Mouse (Mus musculus) limb, embryonic 11.5 days (tissue): ENCODE results near the gene Itgb4. TPM values are rescaled to one million over a fixed set of nuclear protein-coding genes. Genes with fewer than 3 reads are reported as not detected.

Source experiments
- ATAC-seq: fragments of 200-750 bp; cut with Nextera tagmentation; 2 replicates; pipeline ENCODE4 v1.8.0; 2017; ENCODE audit warnings: low read depth; ENCODE audit not compliant: insufficient number of reproducible peaks, low FRiP score, low TSS enrichment
- DNase-seq: peaks from one replicate; pipeline ENCODE4 v3.0.0-alpha.2; 2015; ENCODE audit warnings: low spot score
- H3K27ac ChIP-seq: fragments of 300-500 bp; sonication (generic); replicated peaks from 2 replicates; pipeline ENCODE4 v1.5.1; 2014; ENCODE audit warnings: low read depth, mild to moderate bottlenecking, low read length
- H3K27me3 ChIP-seq: fragments of 300-500 bp; sonication (generic); 2 replicates; pipeline ENCODE4 v1.6.1; 2014; ENCODE audit warnings: mild to moderate bottlenecking, low read length, mixed read lengths; ENCODE audit not compliant: control insufficient read depth, insufficient read depth
- H3K36me3 ChIP-seq: fragments of 300-500 bp; sonication (generic); 2 replicates; pipeline ENCODE4 v1.6.1; 2014; ENCODE audit warnings: mild to moderate bottlenecking, low read length, moderate library complexity, mixed read lengths; ENCODE audit not compliant: control insufficient read depth, insufficient read depth
- H3K4me1 ChIP-seq: fragments of 300-500 bp; sonication (generic); 2 replicates; pipeline ENCODE4 v1.6.1; 2014; ENCODE audit warnings: low read length, mixed read lengths; ENCODE audit not compliant: control insufficient read depth, insufficient read depth
- H3K4me2 ChIP-seq: fragments of 300-500 bp; sonication (generic); 2 replicates; pipeline ENCODE4 v1.6.1; 2014; ENCODE audit warnings: low read depth, mild to moderate bottlenecking, moderate library complexity; ENCODE audit not compliant: severe bottlenecking
- H3K4me3 ChIP-seq: fragments of 300-500 bp; sonication (generic); 2 replicates; pipeline ENCODE4 v1.5.1; 2014; ENCODE audit warnings: low read depth, low read length
- H3K9ac ChIP-seq: fragments of 300-500 bp; sonication (generic); 2 replicates; pipeline ENCODE4 v1.6.1; 2014; ENCODE audit warnings: mild to moderate bottlenecking, low read length
- H3K9me3 ChIP-seq: fragments of 300-500 bp; sonication (generic); 2 replicates; pipeline ENCODE4 v1.6.1; 2016; ENCODE audit warnings: low read length; ENCODE audit not compliant: control insufficient read depth
- WGBS: fragments of 180-500 bp; shearing (Covaris S2); extraction: QIAGEN DNeasy Blood & Tissue Kit; methylation state at CpG from one replicate; pipeline ENCODE4 v1.1.7; 2014; 5-methylcytosine and 5-hydroxymethylcytosine counted together
- polyA plus RNA-seq: library from polyadenylated mRNA; unstranded; fragments of >200 nt; fragmentation: Nextera tagmentation; extraction: Ambion mirVana; gene quantifications from 2 replicates; pipeline ENCODE4 v1.2.1, GENCODE M21; 2014

Itgb4 gene
- polyA plus RNA-seq, 1 experiment from 2014 or later: 1.0 TPM

- Histone ChIP-seq H3K9me3 (no peaks in the 10 kb centered on the region), H3K36me3 (no peaks in the 10 kb centered on the region), H3K27me3 (peaks cover 4% of the 10 kb centered on the region; the same call in 1 of the 2 replicates), H3K4me3 (no peak overlapping the region), H3K9ac (no peak overlapping the region), H3K4me1 (peaks cover 9% of the 10 kb centered on the region; the same call in 1 of the 2 replicates), H3K4me2 (no peak overlapping the region), H3K27ac (no peak overlapping the region)
- DNase-seq (no peak), ATAC-seq (no peak)
- WGBS: 60% methylated on average over 10 of the region's 10 CpGs
Observed at GRCm38 (mm10) chr11:116000607-116001006, 26.1 kb downstream of the Itgb4 start.

- no peak overlapping the region for H3K4me2 ChIP-seq
- no peaks in the 10 kb centered on the region for H3K36me3 ChIP-seq
- WGBS: 67% methylated on average over 6 of the region's 6 CpGs
- no peak overlapping the region for H3K27ac ChIP-seq
- H3K4me1 ChIP-seq: peaks cover 12% of the 10 kb centered on the region; the same call in 1 of the 2 replicates
- H3K9me3 ChIP-seq: no peaks in the 10 kb centered on the region
- DNase-seq (no peak), ATAC-seq (no peak)
- H3K9ac ChIP-seq: no peak overlapping the region
- peaks cover 4% of the 10 kb centered on the region; the same call in 1 of the 2 replicates for H3K27me3 ChIP-seq
- no peak overlapping the region for H3K4me3 ChIP-seq
Observed at GRCm38 (mm10) chr11:116001725-116002124, 27.2 kb downstream of the Itgb4 start.

- Histone ChIP-seq H3K27me3 (peaks cover 4% of the 10 kb centered on the region; the same call in 1 of the 2 replicates), H3K4me1 (peaks cover 12% of the 10 kb centered on the region; the same call in 1 of the 2 replicates), H3K9me3 (no peaks in the 10 kb centered on the region), H3K4me2 (no peak overlapping the region), H3K9ac (no peak overlapping the region), H3K36me3 (no peaks in the 10 kb centered on the region; the same call in 1 of the 2 replicates), H3K4me3 (no peak overlapping the region), H3K27ac (no peak overlapping the region)
- 79% methylated on average over 3 of the region's 3 CpGs for WGBS
- DNase-seq (no peak), ATAC-seq (no peak)
Observed at GRCm38 (mm10) chr11:116002894-116003293, 28.4 kb downstream of the Itgb4 start.

- WGBS: 46% methylated on average over 8 of the region's 8 CpGs
- no peak for ATAC-seq
Observed at GRCm38 (mm10) chr11:116004186-116004823, 29.8 kb downstream of the Itgb4 start.

GRCm38 (mm10) chr11:116004840-116005700 is 30.6 kb downstream of the Itgb4 start:
- Histone ChIP-seq H3K36me3 (peaks cover 1% of the 10 kb centered on the region; the same call in 1 of the 2 replicates), H3K4me3 (peak overlapping the region; percentile 21), H3K27ac (peak overlapping the region; percentile 10; the same call in 1 of the 2 replicates), H3K4me1 (peaks cover 14% of the 10 kb centered on the region; the same call in 1 of the 2 replicates), H3K4me2 (peak overlapping the region; percentile 65), H3K9me3 (no peaks in the 10 kb centered on the region), H3K27me3 (no peaks in the 10 kb centered on the region), H3K9ac (peak overlapping the region; percentile 35)
- 5% methylated on average over 54 of the region's 54 CpGs for WGBS
- peak; percentile 89 for DNase-seq
- peak; percentile 40; the same call in 1 of the 2 replicates for ATAC-seq

More at GRCm38 (mm10) chr11:116004186-116004823, 29.8 kb downstream of the Itgb4 start:
- no peak overlapping the region; the same call in 1 of the 2 replicates for H3K27ac ChIP-seq
- DNase-seq: no peak
- peak overlapping the region; percentile 35 for H3K9ac ChIP-seq
- no peaks in the 10 kb centered on the region for H3K9me3 ChIP-seq
- peaks cover 14% of the 10 kb centered on the region; the same call in 1 of the 2 replicates for H3K4me1 ChIP-seq
- no peaks in the 10 kb centered on the region; the same call in 1 of the 2 replicates for H3K36me3 ChIP-seq
- peak overlapping the region; percentile 21 for H3K4me3 ChIP-seq
- peaks cover 4% of the 10 kb centered on the region; the same call in 1 of the 2 replicates for H3K27me3 ChIP-seq
- peak overlapping the region; percentile 65 for H3K4me2 ChIP-seq

- H3K4me2 ChIP-seq: peak overlapping the region; percentile 65; the same call in 1 of the 2 replicates
- peaks cover 14% of the 10 kb centered on the region; the same call in 1 of the 2 replicates for H3K4me1 ChIP-seq
- H3K9ac ChIP-seq: no peak overlapping the region
- no peak overlapping the region for H3K27ac ChIP-seq
- peaks cover 3% of the 10 kb centered on the region; the same call in 1 of the 2 replicates for H3K36me3 ChIP-seq
- no peaks in the 10 kb centered on the region for H3K27me3 ChIP-seq
- 64% methylated on average over 9 of the region's 9 CpGs for WGBS
- no peak overlapping the region; the same call in 1 of the 2 replicates for H3K4me3 ChIP-seq
- DNase-seq (no peak), ATAC-seq (no peak)
- H3K9me3 ChIP-seq: no peaks in the 10 kb centered on the region
Observed at GRCm38 (mm10) chr11:116005701-116006419, 31.4 kb downstream of the Itgb4 start.

GRCm38 (mm10) chr11:116007095-116007850 is 32.8 kb downstream of the Itgb4 start:
- H3K9me3 ChIP-seq: no peaks in the 10 kb centered on the region
- peaks cover 19% of the 10 kb centered on the region for H3K4me1 ChIP-seq
- H3K4me3 ChIP-seq: no peak overlapping the region
- DNase-seq: no peak
- peak overlapping the region; percentile 12; the same call in 1 of the 2 replicates for H3K9ac ChIP-seq
- H3K27ac ChIP-seq: no peak overlapping the region
- H3K4me2 ChIP-seq: no peak overlapping the region
- 88% methylated on average over 28 of the region's 28 CpGs for WGBS
- no peaks in the 10 kb centered on the region for H3K27me3 ChIP-seq
- ATAC-seq: no peak
- peaks cover 3% of the 10 kb centered on the region; the same call in 1 of the 2 replicates for H3K36me3 ChIP-seq
